Mouse (Mus musculus): Measurements from ENCODE around the gene Rab11fip3. TPM values are rescaled to one million over a fixed set of nuclear protein-coding genes. Genes with fewer than 3 reads are reported as not detected.
"Not testable (repeated sequence)": the region's sequence is repeated elsewhere in the genome, so short reads cannot be mapped to it uniquely, and the experiment has no call there.

Gene Rab11fip3
- polyA plus RNA-seq, 1 experiment from 2014 or later, result 19.5 TPM

GRCm38 (mm10) chr17:26105619-26106018 lies 36.3 kb upstream of the Rab11fip3 start:
- WGBS, result 50% methylated on average over 4 of the region's 4 CpGs
- Histone ChIP-seq H3K4me1 (peaks cover 1% of the 10 kb centered on the region; the same call in 1 of the 2 replicates), H3K27ac (no peak overlapping the region), H3K36me3 (no peaks in the 10 kb centered on the region), H3K4me3 (no peak overlapping the region), H3K9ac (no peak overlapping the region), H3K9me3 (no peaks in the 10 kb centered on the region), H3K27me3 (peaks cover 13% of the 10 kb centered on the region), H3K4me2 (replicated peaks) (no peak overlapping the region)
- no peak for ATAC-seq (ENCODE audit: low FRiP score, low read depth)

- H3K27me3 ChIP-seq, result no peaks in the 10 kb centered on the region
- H3K4me2 ChIP-seq (replicated peaks), result no peak overlapping the region
- no peaks in the 10 kb centered on the region for H3K9me3 ChIP-seq
- no peaks in the 10 kb centered on the region for H3K4me1 ChIP-seq
- no peaks in the 10 kb centered on the region for H3K36me3 ChIP-seq
- no peak overlapping the region for H3K4me3 ChIP-seq
- ATAC-seq (ENCODE audit: low FRiP score, low read depth), result no peak
- H3K27ac ChIP-seq, result no peak overlapping the region
- H3K9ac ChIP-seq, result no peak overlapping the region
- WGBS, result 43% methylated on average over 4 of the region's 4 CpGs
These were observed 32.1 kb upstream of the Rab11fip3 start for GRCm38 (mm10) chr17:26101478-26101877.

GRCm38 (mm10) chr17:26100166-26100565 lies 30.8 kb upstream of the Rab11fip3 start:
- Histone ChIP-seq H3K27me3 (no peaks in the 10 kb centered on the region), H3K27ac (no peak overlapping the region), H3K9ac (no peak overlapping the region), H3K9me3 (no peaks in the 10 kb centered on the region), H3K4me1 (no peaks in the 10 kb centered on the region), H3K4me3 (no peak overlapping the region), H3K36me3 (no peaks in the 10 kb centered on the region), H3K4me2 (replicated peaks) (no peak overlapping the region)
- 38% methylated on average over 2 of the region's 2 CpGs for WGBS
- ATAC-seq (ENCODE audit: low FRiP score, low read depth), result no peak

- H3K27me3 ChIP-seq; H3K4me3 ChIP-seq; H3K9ac ChIP-seq; H3K9me3 ChIP-seq; H3K27ac ChIP-seq; ATAC-seq (ENCODE audit: low FRiP score, low read depth); H3K4me1 ChIP-seq; H3K36me3 ChIP-seq; H3K4me2 ChIP-seq (replicated peaks): not testable (repeated sequence)
- 57% methylated on average over 3 of the region's 3 CpGs for WGBS
These were observed 30.0 kb upstream of the Rab11fip3 start for GRCm38 (mm10) chr17:26099316-26099715.

GRCm38 (mm10) chr17:26098461-26098860 lies 29.1 kb upstream of the Rab11fip3 start:
- ATAC-seq (ENCODE audit: low FRiP score, low read depth), result no peak
- 89% methylated on average over 7 of the region's 7 CpGs for WGBS
- peaks cover 5% of the 10 kb centered on the region; the same call in 1 of the 2 replicates for H3K36me3 ChIP-seq
- no peak overlapping the region for H3K9ac ChIP-seq
- no peak overlapping the region for H3K27ac ChIP-seq
- no peaks in the 10 kb centered on the region for H3K27me3 ChIP-seq
- no peaks in the 10 kb centered on the region for H3K9me3 ChIP-seq
- no peak overlapping the region for H3K4me2 ChIP-seq (replicated peaks)
- H3K4me1 ChIP-seq, result peaks cover 7% of the 10 kb centered on the region
- H3K4me3 ChIP-seq, result no peak overlapping the region

- no peaks in the 10 kb centered on the region for H3K9me3 ChIP-seq
- H3K9ac ChIP-seq, result peak within 1 kb of the TSS; percentile 89
- peaks cover 7% of the 10 kb centered on the region for H3K4me1 ChIP-seq
- peaks cover 23% of the 10 kb centered on the region for H3K36me3 ChIP-seq
- peak within 1 kb of the TSS; percentile 76 for H3K4me2 ChIP-seq (replicated peaks)
- WGBS, result 2% methylated on average over 47 of the region's 47 CpGs
- peak within 1 kb of the TSS; percentile 65; the same call in 1 of the 2 replicates for H3K27ac ChIP-seq
- H3K27me3 ChIP-seq, result no peaks in the 10 kb centered on the region
- peak within 1 kb of the TSS; percentile 72 for H3K4me3 ChIP-seq
- peak; percentile 68 for ATAC-seq (ENCODE audit: low FRiP score, low read depth)
These were observed 25.9 kb upstream of the Rab11fip3 start, which contains the start of gene Nme4 for GRCm38 (mm10) chr17:26095121-26095740. Gene Nme4 (minus strand): TSS chr17:26095602.

- Histone ChIP-seq H3K27ac (peak overlapping the region; percentile 65; the same call in 1 of the 2 replicates), H3K27me3 (no peaks in the 10 kb centered on the region), H3K4me1 (peaks cover 9% of the 10 kb centered on the region), H3K4me2 (replicated peaks) (peak overlapping the region; percentile 76), H3K9ac (peak overlapping the region; percentile 89), H3K9me3 (no peaks in the 10 kb centered on the region), H3K4me3 (peak overlapping the region; percentile 72), H3K36me3 (peaks cover 23% of the 10 kb centered on the region)
- ATAC-seq (ENCODE audit: low FRiP score, low read depth), result peak; percentile 3; the same call in 1 of the 2 replicates
- WGBS, result 24% methylated on average over 9 of the region's 9 CpGs
These were observed 25.3 kb upstream of the Rab11fip3 start for GRCm38 (mm10) chr17:26094531-26095110.

GRCm38 (mm10) chr17:26089905-26090632 lies 20.7 kb upstream of the Rab11fip3 start, which contains the start of gene Decr2:
Gene Decr2 (minus strand): TSS chr17:26090337.
- no peaks in the 10 kb centered on the region for H3K27me3 ChIP-seq
- peak within 1 kb of the TSS; percentile 78 for H3K4me2 ChIP-seq (replicated peaks)
- H3K9ac ChIP-seq, result peak within 1 kb of the TSS; percentile 76
- peaks cover 29% of the 10 kb centered on the region for H3K36me3 ChIP-seq
- ATAC-seq (ENCODE audit: low FRiP score, low read depth), result peak; percentile 91
- peaks cover 14% of the 10 kb centered on the region for H3K4me1 ChIP-seq
- H3K27ac ChIP-seq, result peak within 1 kb of the TSS; percentile 76
- peak within 1 kb of the TSS; percentile 55 for H3K4me3 ChIP-seq
- no peaks in the 10 kb centered on the region for H3K9me3 ChIP-seq
- 1% methylated on average over 32 of the region's 32 CpGs for WGBS

- Histone ChIP-seq H3K9ac (no peak overlapping the region), H3K4me1 (0 out of 2 replicates have a peak, but pooled peaks cover 7% of the 10 kb centered on the region), H3K36me3 (peaks cover 26% of the 10 kb centered on the region), H3K9me3 (no peaks in the 10 kb centered on the region), H3K4me2 (replicated peaks) (no peak overlapping the region), H3K4me3 (no peak overlapping the region), H3K27me3 (no peaks in the 10 kb centered on the region), H3K27ac (no peak overlapping the region)
- ATAC-seq (ENCODE audit: low FRiP score, low read depth), result no peak
- 92% methylated on average over 9 of the region's 9 CpGs for WGBS
These were observed 17.8 kb upstream of the Rab11fip3 start for GRCm38 (mm10) chr17:26087059-26087564.

- Histone ChIP-seq H3K4me3 (no peak overlapping the region), H3K27ac (no peak overlapping the region), H3K36me3 (peaks cover 23% of the 10 kb centered on the region), H3K4me1 (no peaks in the 10 kb centered on the region), H3K4me2 (replicated peaks) (no peak overlapping the region), H3K9ac (no peak overlapping the region), H3K9me3 (no peaks in the 10 kb centered on the region), H3K27me3 (no peaks in the 10 kb centered on the region)
- WGBS, result 44% methylated on average over 2 of the region's 2 CpGs
- no peak for ATAC-seq (ENCODE audit: low FRiP score, low read depth)
These were observed 11.5 kb upstream of the Rab11fip3 start for GRCm38 (mm10) chr17:26080867-26081266.

- 79% methylated on average over 2 of the region's 2 CpGs for WGBS
- no peak overlapping the region for H3K4me3 ChIP-seq
- H3K9me3 ChIP-seq, result no peaks in the 10 kb centered on the region
- H3K4me1 ChIP-seq, result no peaks in the 10 kb centered on the region
- H3K27me3 ChIP-seq, result no peaks in the 10 kb centered on the region
- no peak overlapping the region for H3K27ac ChIP-seq
- H3K36me3 ChIP-seq, result peaks cover 20% of the 10 kb centered on the region
- no peak for ATAC-seq (ENCODE audit: low FRiP score, low read depth)
- no peak overlapping the region for H3K4me2 ChIP-seq (replicated peaks)
- no peak overlapping the region for H3K9ac ChIP-seq
These were observed 9.5 kb upstream of the Rab11fip3 start for GRCm38 (mm10) chr17:26078851-26079250.

GRCm38 (mm10) chr17:26075246-26075645 lies 5.9 kb upstream of the Rab11fip3 start:
- H3K9me3 ChIP-seq, result no peaks in the 10 kb centered on the region
- peaks cover 14% of the 10 kb centered on the region for H3K27me3 ChIP-seq
- no peaks in the 10 kb centered on the region for H3K36me3 ChIP-seq
- no peak overlapping the region for H3K4me3 ChIP-seq
- H3K4me1 ChIP-seq, result no peaks in the 10 kb centered on the region
- no peak overlapping the region for H3K4me2 ChIP-seq (replicated peaks)
- 64% methylated on average over 3 of the region's 3 CpGs for WGBS
- H3K9ac ChIP-seq, result no peak overlapping the region
- no peak for ATAC-seq (ENCODE audit: low FRiP score, low read depth)
- H3K27ac ChIP-seq, result no peak overlapping the region
